Mouse (Mus musculus) C2C12 (cell line): ENCODE data around the gene Bpifb3. TPM values are rescaled to one million over a fixed set of nuclear protein-coding genes. Genes with fewer than 3 reads are reported as not detected.

Experiments used
- H3K27me3 ChIP-seq: one replicate; pipeline ENCODE4 v1.6.1; 2011; ENCODE audit not compliant: control insufficient read depth, insufficient read depth, insufficient read length
- H3K36me3 ChIP-seq: one replicate; pipeline ENCODE4 v1.6.1; 2011; ENCODE audit not compliant: control insufficient read depth, insufficient read depth
- H3K4me3 ChIP-seq: one replicate; pipeline ENCODE4 v1.5.1; 2011; ENCODE audit warnings: mild to moderate bottlenecking, control low read depth; ENCODE audit not compliant: poor library complexity, insufficient read depth, severe bottlenecking
- H3K79me2 ChIP-seq: one replicate; pipeline ENCODE4 v1.6.1; 2011; ENCODE audit not compliant: control insufficient read depth, insufficient read depth
- H3K79me3 ChIP-seq: one replicate; pipeline ENCODE4 v1.6.1; 2011; ENCODE audit warnings: low read depth, control low read depth
- H3ac ChIP-seq: one replicate; pipeline ENCODE3; 2011; ENCODE audit warnings: low read depth; ENCODE audit not compliant: control insufficient read depth, insufficient read length
- CEBPB ChIP-seq: IDR thresholded peaks from one replicate; pipeline ENCODE4 v1.6.1; 2011; ENCODE audit warnings: low read depth, mild to moderate bottlenecking, control low read depth, moderate library complexity
- CTCF ChIP-seq: IDR thresholded peaks from one replicate; pipeline ENCODE4 v1.5.1; 2011; ENCODE audit not compliant: control insufficient read depth, insufficient read depth, insufficient read length
- FOSL1 ChIP-seq: IDR thresholded peaks from one replicate; pipeline ENCODE4 v1.8.0; 2011; ENCODE audit warnings: mild to moderate bottlenecking, low read length; ENCODE audit not compliant: poor library complexity, insufficient read depth, severe bottlenecking
- MAX ChIP-seq: IDR thresholded peaks from one replicate; pipeline ENCODE4 v1.6.1; 2011; ENCODE audit warnings: mild to moderate bottlenecking, control low read depth
- MYOD1 ChIP-seq: IDR thresholded peaks from one replicate; pipeline ENCODE4 v1.6.1; 2011; ENCODE audit warnings: low read depth; ENCODE audit not compliant: control insufficient read depth, insufficient read length
- MYOG ChIP-seq: IDR thresholded peaks from one replicate; pipeline ENCODE4 v1.6.1; 2011; ENCODE audit not compliant: control insufficient read depth, insufficient read length; ENCODE audit errors: extremely low read depth
- USF1 ChIP-seq: IDR thresholded peaks from one replicate; pipeline ENCODE4 v1.6.1; 2011; ENCODE audit warnings: low read depth, mild to moderate bottlenecking, control low read depth, moderate library complexity
- long read RNA-seq, 2 experiments: library from polyadenylated mRNA; unstranded; transcript quantifications; one replicate each; pipeline ENCODE4 v2.0.0; 2019 to 2020
- polyA plus RNA-seq: library from polyadenylated mRNA; unstranded; fragments of >200 nt; fragmentation: generic; extraction: Trizol; gene quantifications from one replicate; pipeline ENCODE4 v1.2.1, GENCODE M21; 2012; ENCODE audit warnings: missing spikeins

Gene Bpifb3
- not detected for polyA plus RNA-seq
- long read RNA-seq, experiment 1, result 0 reads
- long read RNA-seq, experiment 2, result 0 reads

GRCm38 (mm10) chr2:153917930-153918329 is at the start of gene Bpifb3:
Gene Bpifb3, plus strand, starts transcription at chr2:153918230.
- Histone ChIP-seq H3K27me3 (peaks cover 8% of the 10 kb centered on the region), H3K79me2 (no peaks in the 10 kb centered on the region), H3K36me3 (no peaks in the 10 kb centered on the region), H3K79me3 (no peaks in the 10 kb centered on the region), H3K4me3 (no peak within 1 kb of the TSS), H3ac (no peak within 1 kb of the TSS)
- no peak for TF ChIP-seq MYOG
- TF ChIP-seq USF1, result no peak

DNA sequence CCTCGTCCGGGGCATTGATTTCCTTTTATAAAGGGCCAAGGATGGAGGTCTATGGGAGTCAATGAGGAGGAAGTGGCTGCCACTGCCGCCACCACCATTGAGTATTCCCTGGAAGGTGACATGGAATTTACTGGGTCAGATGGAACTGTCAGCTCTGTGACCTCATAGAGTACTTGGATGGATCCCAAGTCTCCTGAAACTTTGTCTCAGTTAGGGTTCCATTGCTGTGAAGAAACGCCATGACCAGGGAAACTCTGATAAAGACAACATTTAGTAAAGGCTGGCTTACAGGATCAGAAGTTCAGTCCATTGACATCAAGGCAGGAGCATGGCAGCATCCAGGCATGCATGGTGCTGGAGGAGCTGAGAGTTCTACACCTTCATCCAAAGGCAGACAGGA is 47.0 kb upstream of the Bpifb3 start, which contains the start of gene Sun5:
Gene Sun5, minus strand, starts transcription at position 101 of the 400 bp plus-strand sequence.
- no peaks in the 10 kb centered on the region for H3K36me3 ChIP-seq
- no peak for TF ChIP-seq MYOG
- no peak for TF ChIP-seq USF1
- no peak for TF ChIP-seq MYOD1
- TF ChIP-seq CTCF, result no peak
- no peak for TF ChIP-seq FOSL1
- no peak for TF ChIP-seq MAX
- TF ChIP-seq CEBPB, result no peak
- H3K79me3 ChIP-seq, result no peaks in the 10 kb centered on the region
- H3ac ChIP-seq, result no peak within 1 kb of the TSS
- no peaks in the 10 kb centered on the region for H3K79me2 ChIP-seq
- H3K27me3 ChIP-seq, result peaks cover 3% of the 10 kb centered on the region
- H3K4me3 ChIP-seq, result no peak within 1 kb of the TSS

- TF ChIP-seq MYOG (no peak), USF1 (no peak), CEBPB (no peak), CTCF (no peak), FOSL1 (no peak), MAX (no peak), MYOD1 (no peak)
- no peaks in the 10 kb centered on the region for H3K79me3 ChIP-seq
- H3ac ChIP-seq, result no peak within 1 kb of the TSS
- H3K79me2 ChIP-seq, result no peaks in the 10 kb centered on the region
- no peaks in the 10 kb centered on the region for H3K36me3 ChIP-seq
- H3K27me3 ChIP-seq, result peaks cover 12% of the 10 kb centered on the region
- no peak within 1 kb of the TSS for H3K4me3 ChIP-seq
These were observed 43.3 kb upstream of the Bpifb3 start, which contains the start of gene Bpifb2 for GRCm38 (mm10) chr2:153874745-153875144. Gene Bpifb2, plus strand, starts transcription at chr2:153875045.

GRCm38 (mm10) chr2:153899111-153899510 is 18.9 kb upstream of the Bpifb3 start:
- H3ac ChIP-seq, result no peak overlapping the region
- H3K36me3 ChIP-seq, result no peaks in the 10 kb centered on the region

DNA sequence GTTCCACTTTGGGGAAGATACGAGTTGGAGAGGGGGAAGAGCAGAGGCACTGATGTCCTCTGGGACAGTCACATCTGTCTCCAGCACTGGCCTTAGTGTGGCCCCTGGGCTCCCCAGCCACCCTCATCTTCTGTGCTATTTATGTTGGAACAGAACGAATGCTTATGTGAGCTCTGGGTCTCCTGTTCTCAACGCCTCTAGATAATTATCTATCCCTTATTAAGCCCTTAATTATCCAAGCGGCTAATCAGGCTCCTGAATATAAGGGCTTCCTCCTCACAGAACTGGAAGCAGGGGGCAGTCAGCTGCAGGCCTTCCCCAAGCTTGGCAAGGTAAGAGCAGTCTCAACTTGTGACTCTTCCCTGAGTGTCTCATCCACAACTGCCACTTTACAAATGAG is 17.9 kb upstream of the Bpifb3 start, which contains the start of gene Bpifb6:
Gene Bpifb6, plus strand, starts transcription at position 301 of the 400 bp plus-strand sequence.
- TF ChIP-seq USF1 (no peak), FOSL1 (no peak)
- Histone ChIP-seq H3K79me3 (no peaks in the 10 kb centered on the region), H3K4me3 (no peak within 1 kb of the TSS), H3ac (no peak within 1 kb of the TSS), H3K79me2 (no peaks in the 10 kb centered on the region), H3K36me3 (no peaks in the 10 kb centered on the region), H3K27me3 (peaks cover 3% of the 10 kb centered on the region)

More at GRCm38 (mm10) chr2:153899111-153899510, 18.9 kb upstream of the Bpifb3 start:
- TF ChIP-seq USF1 (no peak), CEBPB (no peak), MYOG (no peak), MAX (no peak)
- Histone ChIP-seq H3K79me3 (no peaks in the 10 kb centered on the region), H3K79me2 (no peaks in the 10 kb centered on the region), H3K4me3 (no peak overlapping the region), H3K27me3 (peaks cover 3% of the 10 kb centered on the region)

GRCm38 (mm10) chr2:153902726-153903125 is 15.3 kb upstream of the Bpifb3 start:
- H3K79me2 ChIP-seq, result no peaks in the 10 kb centered on the region
- H3K79me3 ChIP-seq, result no peaks in the 10 kb centered on the region
- H3K27me3 ChIP-seq, result peaks cover 3% of the 10 kb centered on the region
- H3ac ChIP-seq, result no peak overlapping the region
- TF ChIP-seq CEBPB (no peak), MYOD1 (no peak), MAX (no peak), FOSL1 (no peak), USF1 (no peak), MYOG (no peak), CTCF (no peak)
- H3K36me3 ChIP-seq, result no peaks in the 10 kb centered on the region
- no peak overlapping the region for H3K4me3 ChIP-seq
